Mouse (Mus musculus) ovary, adult 18-20 months (tissue): Measurements from ENCODE around the gene Scnn1g.

ENCODE experiments used
- DNase-seq: peaks from one replicate; pipeline ENCODE4 v3.0.0; 2022; ENCODE audit warnings: low spot score, mixed read lengths

The Scnn1g gene

DNA sequence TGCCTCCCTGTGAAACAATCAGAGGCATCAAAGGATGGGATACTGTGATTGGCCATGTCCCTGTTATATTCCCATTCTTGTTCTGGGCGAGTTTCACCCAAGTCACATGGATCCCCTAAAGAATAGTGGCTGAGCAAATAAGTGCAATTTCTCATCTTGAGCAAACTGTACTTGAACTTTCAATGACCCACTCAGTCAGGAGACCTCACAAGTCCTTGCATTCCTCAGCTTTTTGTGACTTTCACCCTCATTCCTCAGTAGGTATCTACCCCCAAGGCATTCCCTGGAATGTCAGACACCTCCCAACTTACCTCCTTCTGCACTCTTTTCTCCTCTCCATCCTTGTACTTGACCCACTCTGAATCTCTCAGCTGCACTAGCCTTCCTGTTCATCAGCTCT, 44.3 kb downstream of the Scnn1g start:
- DNase-seq = no peak

DNA sequence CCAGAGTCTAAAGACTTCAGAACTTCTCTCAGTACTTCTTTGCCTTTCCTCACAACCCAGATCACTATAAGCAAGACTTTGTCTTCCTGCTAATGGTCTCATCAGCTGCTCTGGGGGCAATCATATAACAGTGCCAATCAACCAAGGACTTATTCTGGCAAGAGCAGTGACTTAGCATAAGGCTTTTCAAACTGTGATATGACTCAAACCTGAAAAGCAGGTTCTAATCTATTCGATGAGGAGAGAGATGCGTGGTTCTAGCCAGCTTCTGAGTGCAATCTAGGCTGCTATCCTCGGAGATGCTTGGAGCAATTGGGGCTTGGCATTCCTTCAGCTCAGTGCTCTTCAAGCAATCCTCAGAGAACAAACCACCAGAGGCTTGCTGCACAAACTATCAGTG, 44.7 kb downstream of the Scnn1g start:
- DNase-seq = no peak

DNA sequence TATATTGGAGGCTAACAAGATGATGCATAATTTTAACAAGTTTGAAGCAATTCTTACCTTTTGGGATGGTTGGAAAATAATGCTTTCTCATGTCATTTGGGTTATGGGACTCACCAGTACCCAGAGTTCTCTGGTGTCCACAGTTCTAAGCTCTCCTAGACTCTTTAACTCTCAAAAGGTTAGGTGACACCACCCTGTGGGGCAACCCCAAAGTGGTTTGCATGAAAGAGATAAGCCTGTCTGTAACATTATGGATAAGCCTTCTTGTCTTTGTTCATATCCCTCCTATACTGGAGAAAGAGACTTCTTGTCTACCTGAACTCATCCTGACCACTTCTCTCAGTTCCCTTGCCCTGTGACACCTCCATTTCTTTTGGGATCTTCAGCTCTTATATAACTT, 45.1 kb downstream of the Scnn1g start:
- no peak for DNase-seq

DNA sequence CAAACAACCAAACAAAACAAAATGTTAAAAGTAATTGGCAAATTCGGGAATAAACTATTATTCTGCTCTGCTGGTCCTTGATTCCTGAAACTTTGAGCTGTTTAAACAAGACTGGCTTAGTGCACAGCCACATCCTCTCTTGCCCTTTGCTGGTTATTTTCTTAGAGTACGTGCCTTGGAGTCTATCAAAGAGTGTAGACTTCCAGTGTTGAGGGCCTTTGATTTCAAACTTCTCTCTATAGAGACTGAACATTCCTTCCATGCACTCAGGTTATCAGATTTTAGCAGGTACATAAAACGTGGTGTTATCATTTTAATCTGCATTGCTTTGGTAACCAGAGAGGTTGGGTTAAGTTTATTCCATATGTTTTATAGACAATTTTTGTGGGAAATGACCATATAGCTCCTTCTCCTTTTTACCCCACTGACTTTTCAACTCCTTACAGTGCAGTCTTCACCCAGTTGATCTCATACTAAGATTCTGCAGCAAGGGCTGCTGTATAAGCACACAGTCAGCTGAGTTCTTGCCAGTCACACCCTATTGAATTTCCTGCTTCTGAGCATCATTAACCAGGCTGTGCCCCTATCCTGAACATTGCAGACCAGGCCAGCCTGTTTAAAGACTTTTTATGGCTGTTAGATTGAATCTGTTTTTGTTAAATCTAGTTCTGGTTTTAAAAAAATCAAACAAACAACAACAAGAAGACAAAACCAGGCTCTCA, 48.1 kb downstream of the Scnn1g start:
- DNase-seq = no peak

DNA sequence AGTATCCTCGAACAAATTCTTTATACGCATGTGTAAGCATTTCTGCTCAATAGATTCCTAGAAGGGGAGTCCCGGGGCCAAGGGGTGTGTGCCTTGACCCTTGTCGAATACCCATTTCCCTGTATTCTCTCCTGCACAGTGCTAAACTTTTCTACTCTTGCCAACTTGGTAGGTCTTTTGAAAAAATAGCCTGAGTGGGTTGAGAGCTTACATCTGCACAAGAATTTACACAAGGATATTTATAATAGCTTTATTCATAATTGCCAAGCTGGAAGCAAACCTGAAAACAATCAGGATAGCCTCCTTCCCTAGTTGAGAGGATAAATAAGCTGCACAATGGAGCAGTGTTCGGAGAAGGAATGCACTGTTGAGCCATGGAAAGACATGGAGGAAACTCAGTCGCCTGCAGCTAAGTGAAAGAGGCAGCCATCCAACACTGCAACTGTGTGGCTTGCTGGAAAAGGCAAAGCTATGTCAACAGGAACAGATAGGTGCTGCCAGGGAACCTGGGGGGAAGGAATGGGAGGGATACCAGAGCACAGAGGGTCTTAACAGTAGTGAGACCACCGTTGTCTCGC, 51.5 kb downstream of the Scnn1g start:
- DNase-seq = no peak

DNA sequence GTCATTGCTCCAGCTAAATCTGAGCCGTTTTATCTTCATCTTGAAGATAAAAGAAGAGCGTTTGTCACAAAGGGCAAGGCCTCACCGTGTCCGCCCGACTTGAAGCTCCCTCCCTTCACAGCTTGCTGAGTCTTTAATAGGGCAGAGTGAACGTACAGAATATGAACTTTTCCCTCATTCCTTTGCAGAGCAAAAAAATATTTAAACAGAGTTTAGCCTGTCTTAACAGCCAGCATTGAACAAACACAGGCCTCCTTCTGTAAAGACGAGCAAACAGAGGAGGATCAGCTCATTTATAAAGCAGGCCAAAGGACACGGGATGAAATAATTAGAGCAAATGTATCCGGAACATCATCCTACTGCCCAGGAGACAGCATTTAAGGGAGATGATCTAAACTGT, 63.5 kb downstream of the Scnn1g start:
- DNase-seq = no peak

DNA sequence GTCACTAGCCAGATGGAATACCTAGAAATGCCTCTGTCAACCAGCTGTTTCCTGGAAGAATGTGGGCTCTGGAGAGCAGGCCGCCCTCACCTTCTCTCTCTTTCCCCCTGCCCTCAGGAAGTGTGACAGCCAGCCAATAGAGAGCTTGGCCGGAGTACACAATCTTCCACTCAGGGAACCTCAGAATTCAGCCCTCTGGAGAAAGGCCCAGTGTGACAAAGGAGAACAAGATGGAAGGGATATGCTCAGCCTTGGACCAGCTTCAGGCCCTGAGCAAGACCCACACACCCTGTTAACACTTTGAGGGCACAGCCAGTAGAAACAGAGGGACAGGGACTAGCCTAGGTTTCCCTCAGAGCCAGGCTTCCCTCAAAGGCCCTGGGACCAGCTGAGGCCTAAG, 68.2 kb downstream of the Scnn1g start:
- no peak for DNase-seq

DNA sequence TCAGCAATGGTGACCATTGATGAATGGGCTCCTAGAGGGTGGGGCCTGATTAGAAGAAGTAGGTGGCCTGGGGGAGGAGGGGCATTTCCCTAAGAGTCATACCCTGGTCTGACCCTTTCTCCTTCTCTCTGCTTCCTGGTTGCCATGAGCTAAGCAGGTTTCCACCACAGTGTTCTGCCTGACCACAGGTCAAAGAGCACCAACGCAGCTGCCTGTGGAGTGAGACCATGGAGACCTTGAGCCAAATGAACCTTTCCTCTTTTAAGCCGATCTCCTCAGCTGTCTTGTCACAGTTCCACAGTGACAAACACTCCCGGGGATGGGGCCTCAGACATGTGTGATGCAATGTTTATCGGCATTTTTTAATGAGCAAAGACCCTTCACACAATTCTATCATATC, 68.7 kb downstream of the Scnn1g start:
- no peak for DNase-seq

DNA sequence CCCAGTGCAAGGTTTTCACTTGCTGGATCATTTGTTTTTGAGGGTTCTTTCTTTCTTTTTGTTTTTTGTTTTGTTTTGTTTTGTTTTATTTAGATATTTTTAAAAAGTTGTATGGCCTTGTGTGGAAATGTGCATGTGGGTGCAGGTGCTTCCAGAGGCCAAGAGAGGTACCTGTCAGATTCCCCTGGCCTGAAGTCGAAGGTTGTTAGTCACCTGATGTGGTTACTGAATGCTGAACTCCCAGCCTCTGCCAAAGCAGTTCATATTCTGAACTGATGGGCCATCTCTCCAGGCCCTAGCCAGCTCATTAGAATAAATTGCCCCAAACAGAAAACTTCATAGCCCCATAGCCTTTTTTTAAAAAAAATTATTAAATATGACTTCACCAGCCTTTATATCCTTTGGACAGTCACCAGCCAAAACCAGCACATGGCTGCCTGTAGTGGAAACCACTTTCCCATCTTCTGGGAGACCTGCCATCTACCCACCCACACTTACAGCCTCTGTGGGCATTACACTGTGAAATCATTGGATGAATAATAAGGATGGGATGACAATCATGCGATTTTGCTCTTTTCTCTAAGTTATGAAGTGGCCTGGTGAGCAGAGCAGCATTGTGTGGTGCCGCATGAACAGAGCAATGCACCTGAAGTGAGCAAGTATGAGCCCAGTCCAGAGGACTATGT, 71.7 kb downstream of the Scnn1g start:
- DNase-seq = no peak

DNA sequence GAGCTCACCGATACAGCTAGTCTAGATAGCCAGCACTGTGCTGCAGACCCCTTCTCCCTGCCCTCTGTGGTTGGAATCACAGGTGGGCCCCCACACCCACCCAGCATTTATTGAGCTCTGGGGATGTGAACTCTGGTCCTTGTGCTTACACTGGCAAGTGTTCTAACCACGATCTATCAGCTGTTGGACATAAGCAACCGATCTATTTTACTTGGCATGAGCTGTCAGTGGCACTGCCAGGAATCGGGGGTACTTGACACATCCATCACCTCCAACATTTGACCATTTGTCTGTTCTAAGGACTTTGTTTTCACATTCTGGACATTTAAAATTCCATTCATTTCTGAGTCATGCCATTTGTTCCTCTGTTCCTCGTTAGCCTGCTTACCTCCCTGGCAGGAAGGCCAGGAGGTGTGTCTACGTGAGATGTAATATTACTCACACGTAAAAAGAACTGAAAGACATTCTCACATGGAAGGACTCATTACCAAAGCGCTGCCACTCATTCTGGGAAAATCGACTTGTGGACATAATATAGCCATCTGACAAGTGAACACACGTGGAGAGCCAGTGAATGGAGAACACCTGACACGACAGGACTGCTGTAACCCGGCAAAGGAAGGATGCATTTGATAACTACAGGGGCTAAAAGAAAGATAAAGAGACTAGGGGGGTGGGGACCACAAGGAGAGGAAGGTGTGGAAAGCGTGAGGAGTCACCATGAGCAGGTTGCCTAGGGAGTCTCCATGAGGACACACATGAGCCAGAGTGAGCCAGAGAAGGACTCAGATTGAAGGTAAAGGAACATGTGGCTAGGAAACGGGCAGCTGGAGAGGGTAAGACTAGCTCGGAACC, 73.7 kb downstream of the Scnn1g start:
- DNase-seq = no peak
